Mouse (Mus musculus) cerebellum, adult 2 months (tissue): ENCODE data around the gene Ank3.

ENCODE experiments used
- CTCF ChIP-seq: fragments of 200-500 bp; IDR thresholded peaks from 2 replicates; pipeline ENCODE4 v1.5.1; 2011; ENCODE audit warnings: low read depth, mild to moderate bottlenecking, control low read depth, low read length, moderate library complexity, borderline replicate concordance; ENCODE audit not compliant: insufficient read depth
- POLR2A ChIP-seq: fragments of 200-500 bp; IDR thresholded peaks from 2 replicates; pipeline ENCODE4 v1.6.1; 2011; ENCODE audit warnings: low read length, control low read depth, borderline replicate concordance; ENCODE audit not compliant: insufficient read depth

GRCm38 (mm10) chr10:69640617-69641016, 242.0 kb downstream of the Ank3 start:
- no peak for TF ChIP-seq POLR2A
- peak; percentile 28; the same call in 1 of the 2 replicates for TF ChIP-seq CTCF
